Mouse (Mus musculus): ENCODE results near the gene Vps37c. TPM values are rescaled to one million over a fixed set of nuclear protein-coding genes. Genes with fewer than 3 reads are reported as not detected.

The Vps37c gene
- total and polyA plus RNA-seq, 3 experiments, result 8.1 to 11.9 TPM; not detected in 1

DNA sequence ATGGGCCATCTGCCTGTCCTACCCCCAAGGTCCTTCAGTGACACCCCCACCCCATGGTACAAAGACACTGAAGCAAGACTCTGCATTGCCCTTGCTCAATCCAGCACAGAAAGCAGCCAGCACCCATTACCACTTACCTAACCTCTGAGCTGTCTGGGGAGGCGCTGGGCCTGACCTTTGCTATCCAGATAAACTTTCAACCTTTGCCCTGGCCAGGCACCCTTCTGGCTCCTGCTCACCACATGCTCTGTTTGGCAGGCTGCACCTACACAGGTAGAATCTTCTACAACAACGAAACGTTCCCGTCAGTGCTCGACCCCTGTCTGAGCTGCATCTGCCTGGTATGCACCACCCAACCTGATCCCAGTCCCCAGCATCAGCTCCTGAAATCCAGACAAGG lies 30.8 kb upstream of the Vps37c start:
- no peaks in the 10 kb centered on the region for H3K9me3 ChIP-seq (replicated peaks; ENCODE audit: insufficient read depth, low read length)
- no peak for TF ChIP-seq USF1 (IDR thresholded peaks at IDR 0.05; ENCODE audit: low read depth, low read length)
- no peak for TF ChIP-seq POLR2A (IDR thresholded peaks at IDR 0.05; ENCODE audit: control insufficient read depth in 1 of 2, insufficient read depth in 1 of 2, low read depth in 1 of 2, low read length in 2 of 2, poor library complexity in 1 of 2)
- TF ChIP-seq TCF12 (IDR thresholded peaks at IDR 0.05; ENCODE audit: low read depth, low read length), result no peak
- TF ChIP-seq NELFE (IDR thresholded peaks at IDR 0.05; ENCODE audit: low read depth, low read length), result no peak
- TF ChIP-seq JUND (IDR thresholded peaks at IDR 0.05; ENCODE audit: low read depth, low read length), result no peak
- TF ChIP-seq POLR2AphosphoS5 (IDR thresholded peaks at IDR 0.05; ENCODE audit: borderline replicate concordance, low read depth, low read length), result no peak
- TF ChIP-seq RAD21 (IDR thresholded peaks at IDR 0.05; ENCODE audit: low read depth, low read length), result no peak
- TF ChIP-seq USF2 (IDR thresholded peaks at IDR 0.05; ENCODE audit: borderline replicate concordance in 1 of 2, insufficient read depth in 1 of 2, low read depth in 1 of 2, low read length in 2 of 2), result no peak
- no peak for TF ChIP-seq ZMIZ1 (IDR thresholded peaks at IDR 0.05; ENCODE audit: low read depth, low read length)
- TF ChIP-seq ZNF384 (IDR thresholded peaks at IDR 0.05; ENCODE audit: low read depth, low read length), result no peak
- no peak for TF ChIP-seq HCFC1 (IDR thresholded peaks at IDR 0.05; ENCODE audit: low read depth, low read length)
- no peak for TF ChIP-seq ELF1 (IDR thresholded peaks at IDR 0.05; ENCODE audit: low read depth, low read length)
- no peaks in the 10 kb centered on the region for H3K79me2 ChIP-seq (ENCODE audit: control insufficient read depth, insufficient read depth, low read length, poor library complexity)
- DNase-seq (ENCODE audit: low read depth, low spot score), result no peak
- no peak overlapping the region for H3K27ac ChIP-seq (ENCODE audit: control insufficient read depth, low read depth, low read length)
- H3K36me3 ChIP-seq (ENCODE audit: control insufficient read depth in 1 of 2, insufficient read depth in 2 of 2, low read length in 2 of 2), result peaks cover 0 to 25% of the 10 kb centered on the region in 2 experiments; a peak in 2 of 4 replicates
- peaks cover 8 to 17% of the 10 kb centered on the region in 2 experiments; a peak in 3 of 4 replicates for H3K4me1 ChIP-seq (ENCODE audit: control insufficient read depth in 1 of 2, insufficient read depth in 2 of 2, low read length in 2 of 2)
- no peaks in the 10 kb centered on the region for H3K27me3 ChIP-seq (ENCODE audit: control insufficient read depth in 1 of 2, insufficient read depth in 2 of 2, low read length in 2 of 2)
- no peak overlapping the region for H3K9ac ChIP-seq (ENCODE audit: control insufficient read depth, low read depth, low read length, poor library complexity, severe bottlenecking)
- H3K4me3 ChIP-seq (ENCODE audit: control insufficient read depth in 1 of 2, insufficient read depth in 1 of 2, low read depth in 2 of 2, low read length in 2 of 2), result no peak overlapping the region

DNA sequence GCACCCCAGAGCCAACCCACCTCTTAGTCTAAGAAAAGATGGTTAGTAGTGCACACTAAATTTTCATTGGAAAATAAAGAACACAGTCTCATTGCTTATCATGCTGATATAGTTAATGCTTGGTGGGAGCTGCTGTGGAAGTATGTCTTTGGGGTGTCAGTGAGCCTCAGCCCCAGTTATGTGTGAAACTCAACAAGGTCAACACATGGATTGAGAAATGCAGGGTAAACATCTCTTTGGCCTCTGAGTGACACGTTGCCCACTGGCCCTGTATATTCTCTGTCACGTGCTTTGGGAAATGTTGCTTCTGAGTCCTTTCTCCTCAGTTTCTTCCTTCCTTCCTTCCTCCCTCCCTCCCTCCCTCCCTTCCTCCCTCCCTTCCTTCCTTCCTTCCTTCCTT lies 30.1 kb upstream of the Vps37c start:
- H3K36me3 ChIP-seq (ENCODE audit: control insufficient read depth in 1 of 2, insufficient read depth in 2 of 2, low read length in 2 of 2), result peaks cover 0 to 31% of the 10 kb centered on the region in 2 experiments; a peak in 2 of 4 replicates
- TF ChIP-seq BHLHE40 (IDR thresholded peaks at IDR 0.05; ENCODE audit: borderline replicate concordance, low read depth, low read length), result no peak
- no peak for TF ChIP-seq MAFK (IDR thresholded peaks at IDR 0.05; ENCODE audit: borderline replicate concordance, low read depth, low read length)
- TF ChIP-seq SMC3 (IDR thresholded peaks at IDR 0.05; ENCODE audit: low read depth, low read length), result no peak
- no peak for TF ChIP-seq NRF1 (IDR thresholded peaks at IDR 0.05; ENCODE audit: insufficient read depth, low read depth, low read length, poor library complexity, severe bottlenecking)
- no peak for TF ChIP-seq RAD21 (IDR thresholded peaks at IDR 0.05; ENCODE audit: low read depth, low read length)
- no peak for TF ChIP-seq TCF12 (IDR thresholded peaks at IDR 0.05; ENCODE audit: low read depth, low read length)
- no peak for TF ChIP-seq KAT2A (conservative IDR thresholded peaks at IDR 0.05; ENCODE audit: low read depth, low read length)
- no peak for TF ChIP-seq CHD1 (IDR thresholded peaks at IDR 0.05; ENCODE audit: low read depth, low read length)
- TF ChIP-seq ETS1 (IDR thresholded peaks at IDR 0.05; ENCODE audit: low read depth, low read length), result no peak
- TF ChIP-seq USF2 (IDR thresholded peaks at IDR 0.05; ENCODE audit: borderline replicate concordance in 1 of 2, insufficient read depth in 1 of 2, low read depth in 1 of 2, low read length in 2 of 2), result no peak
- TF ChIP-seq CHD2 (IDR thresholded peaks at IDR 0.05; ENCODE audit: low read length), result no peak
- TF ChIP-seq GABPA (IDR thresholded peaks at IDR 0.05; ENCODE audit: low read depth, low read length), result no peak
- no peak for TF ChIP-seq POLR2AphosphoS2 (IDR thresholded peaks at IDR 0.05; ENCODE audit: low read length)
- no peak for TF ChIP-seq MEF2A (IDR thresholded peaks at IDR 0.05; ENCODE audit: extremely low read depth, insufficient replicate concordance, low read depth, low read length, poor library complexity, severe bottlenecking)
- no peak for TF ChIP-seq HCFC1 (IDR thresholded peaks at IDR 0.05; ENCODE audit: low read depth, low read length)
- no peak overlapping the region for H3K4me3 ChIP-seq (ENCODE audit: control insufficient read depth in 1 of 2, insufficient read depth in 1 of 2, low read depth in 2 of 2, low read length in 2 of 2)
- no peaks in the 10 kb centered on the region for H3K9me3 ChIP-seq (replicated peaks; ENCODE audit: insufficient read depth, low read length)
- no peak overlapping the region for H3K27ac ChIP-seq (ENCODE audit: control insufficient read depth, low read depth, low read length)
- H3K4me1 ChIP-seq (ENCODE audit: control insufficient read depth in 1 of 2, insufficient read depth in 2 of 2, low read length in 2 of 2), result peaks cover 8 to 23% of the 10 kb centered on the region in 2 experiments; a peak in 3 of 4 replicates
- H3K27me3 ChIP-seq (ENCODE audit: control insufficient read depth in 1 of 2, insufficient read depth in 2 of 2, low read length in 2 of 2), result no peaks in the 10 kb centered on the region
- H3K79me2 ChIP-seq (ENCODE audit: control insufficient read depth, insufficient read depth, low read length, poor library complexity), result no peaks in the 10 kb centered on the region
- H3K9ac ChIP-seq (ENCODE audit: control insufficient read depth, low read depth, low read length, poor library complexity, severe bottlenecking), result no peak overlapping the region
- no peak for DNase-seq (ENCODE audit: low read depth, low spot score)

Data from MEL (cell line).